Mouse (Mus musculus) forebrain, postnatal 0 days (tissue): ENCODE results near the gene Myh4. TPM values are rescaled to one million over a fixed set of nuclear protein-coding genes. Genes with fewer than 3 reads are reported as not detected.

Experiments used
- ATAC-seq: fragments of 200-750 bp; cut with Nextera tagmentation; 2 replicates; pipeline ENCODE4 v1.8.0; 2017; ENCODE audit warnings: mild to moderate bottlenecking, moderate library complexity
- DNase-seq: peaks from one replicate; pipeline ENCODE4 v3.0.0-alpha.2; 2015
- H3K27ac ChIP-seq: fragments of 300-500 bp; sonication (generic); 2 replicates; pipeline ENCODE4 v1.5.1; 2014; ENCODE audit warnings: low read depth, mild to moderate bottlenecking, antibody characterized with exemption, low read length, moderate library complexity, mixed read lengths
- H3K27me3 ChIP-seq: fragments of 300-500 bp; sonication (generic); 2 replicates; pipeline ENCODE4 v1.6.1; 2014; ENCODE audit warnings: mild to moderate bottlenecking, low read length, mixed read lengths; ENCODE audit not compliant: insufficient read depth
- H3K36me3 ChIP-seq: fragments of 300-500 bp; sonication (generic); 2 replicates; pipeline ENCODE4 v1.6.1; 2014; ENCODE audit warnings: mild to moderate bottlenecking, moderate library complexity; ENCODE audit not compliant: insufficient read depth
- H3K4me1 ChIP-seq: fragments of 300-500 bp; sonication (generic); 2 replicates; pipeline ENCODE4 v1.6.1; 2014; ENCODE audit warnings: antibody characterized with exemption; ENCODE audit not compliant: insufficient read depth
- H3K4me2 ChIP-seq: fragments of 300-500 bp; sonication (generic); 2 replicates; pipeline ENCODE4 v1.6.1; 2014; ENCODE audit warnings: low read depth, mild to moderate bottlenecking, moderate library complexity
- H3K4me3 ChIP-seq: fragments of 300-500 bp; sonication (generic); 2 replicates; pipeline ENCODE4 v1.5.1; 2014; ENCODE audit warnings: low read depth, low read length, mixed read lengths
- H3K9ac ChIP-seq: fragments of 300-500 bp; sonication (generic); 2 replicates; pipeline ENCODE4 v1.6.1; 2014; ENCODE audit warnings: mild to moderate bottlenecking
- H3K9me3 ChIP-seq: fragments of 300-500 bp; sonication (generic); 2 replicates; pipeline ENCODE4 v1.6.1; 2016; ENCODE audit warnings: low read length
- CTCF ChIP-seq: sonication (generic); IDR thresholded peaks from 2 replicates; pipeline ENCODE4 v1.5.1; 2016; ENCODE audit warnings: antibody characterized with exemption, control low read depth, low read depth
- WGBS: fragments of 180-500 bp; shearing (Covaris S2); extraction: QIAGEN DNeasy Blood & Tissue Kit; methylation state at CpG from one replicate; pipeline ENCODE4 v1.1.7; 2014; 5-methylcytosine and 5-hydroxymethylcytosine counted together
- polyA plus RNA-seq: library from polyadenylated mRNA; unstranded; fragments of >200 nt; fragmentation: Nextera tagmentation; extraction: Ambion mirVana; gene quantifications from 2 replicates; pipeline ENCODE4 v1.2.1, GENCODE M21; 2015
- total RNA-seq: library from RNA; depleted of rRNA; stranded (reverse); fragments of >200 nt; gene quantifications from 2 replicates; pipeline ENCODE4 v1.2.3, GENCODE M21; 2014; rRNA removed

The Myh4 gene
- total and polyA plus RNA-seq, 2 experiments from 2014 or later = 0.05 to 0.10 TPM

GRCm38 (mm10) chr11:67241051-67241450, 3.2 kb downstream of the Myh4 start:
- TF ChIP-seq CTCF = no peak
- no peak overlapping the region for H3K4me2 ChIP-seq
- H3K9ac ChIP-seq = no peak overlapping the region
- no peak overlapping the region for H3K4me3 ChIP-seq
- H3K9me3 ChIP-seq = no peaks in the 10 kb centered on the region
- ATAC-seq = no peak
- no peaks in the 10 kb centered on the region for H3K36me3 ChIP-seq
- DNase-seq = no peak
- H3K27me3 ChIP-seq = no peaks in the 10 kb centered on the region
- H3K27ac ChIP-seq = no peak overlapping the region
- 78% methylated on average over 6 of the region's 6 CpGs for WGBS
- H3K4me1 ChIP-seq = no peaks in the 10 kb centered on the region

GRCm38 (mm10) chr11:67253691-67254090, 15.9 kb downstream of the Myh4 start:
- H3K4me1 ChIP-seq = no peaks in the 10 kb centered on the region
- H3K4me3 ChIP-seq = no peak overlapping the region
- peak; percentile 65 for DNase-seq
- H3K9ac ChIP-seq = no peak overlapping the region
- H3K4me2 ChIP-seq = no peak overlapping the region
- no peak overlapping the region for H3K27ac ChIP-seq
- peak; percentile 87 for ATAC-seq
- 76% methylated on average over 4 of the region's 4 CpGs for WGBS
- no peaks in the 10 kb centered on the region for H3K9me3 ChIP-seq
- no peak for TF ChIP-seq CTCF
- no peaks in the 10 kb centered on the region for H3K36me3 ChIP-seq
- H3K27me3 ChIP-seq = no peaks in the 10 kb centered on the region

DNA sequence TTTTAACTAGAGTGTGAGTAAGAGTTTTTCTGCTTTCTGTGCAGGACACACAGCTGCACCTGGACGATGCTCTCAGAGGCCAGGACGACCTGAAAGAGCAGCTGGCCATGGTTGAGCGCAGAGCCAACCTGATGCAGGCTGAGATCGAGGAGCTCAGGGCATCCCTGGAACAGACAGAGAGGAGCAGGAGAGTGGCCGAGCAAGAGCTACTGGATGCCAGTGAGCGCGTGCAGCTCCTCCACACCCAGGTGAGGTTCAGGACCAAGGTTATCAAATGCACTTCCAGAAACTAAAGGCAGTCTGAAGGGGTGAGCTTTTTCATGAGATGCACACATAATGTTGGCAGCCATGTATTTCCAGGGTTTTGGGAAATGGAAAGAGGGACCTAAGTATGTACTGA, 19.2 kb downstream of the Myh4 start:
- Histone ChIP-seq H3K9ac (no peak overlapping the region), H3K27me3 (no peaks in the 10 kb centered on the region), H3K4me2 (no peak overlapping the region), H3K27ac (no peak overlapping the region), H3K9me3 (no peaks in the 10 kb centered on the region), H3K36me3 (no peaks in the 10 kb centered on the region), H3K4me3 (no peak overlapping the region), H3K4me1 (no peaks in the 10 kb centered on the region)
- ATAC-seq = no peak
- no peak for DNase-seq
- no peak for TF ChIP-seq CTCF
- WGBS = 87% methylated on average over 7 of the region's 7 CpGs

GRCm38 (mm10) chr11:67260956-67261355, 23.1 kb downstream of the Myh4 start:
- WGBS = 82% methylated on average over 6 of the region's 6 CpGs
- no peaks in the 10 kb centered on the region for H3K4me1 ChIP-seq
- DNase-seq (no peak), ATAC-seq (no peak)
- no peak for TF ChIP-seq CTCF
- H3K27me3 ChIP-seq = no peaks in the 10 kb centered on the region
- H3K27ac ChIP-seq = no peak overlapping the region
- no peak overlapping the region for H3K9ac ChIP-seq
- no peak overlapping the region for H3K4me2 ChIP-seq
- H3K36me3 ChIP-seq = no peaks in the 10 kb centered on the region
- no peaks in the 10 kb centered on the region for H3K9me3 ChIP-seq
- H3K4me3 ChIP-seq = no peak overlapping the region

DNA sequence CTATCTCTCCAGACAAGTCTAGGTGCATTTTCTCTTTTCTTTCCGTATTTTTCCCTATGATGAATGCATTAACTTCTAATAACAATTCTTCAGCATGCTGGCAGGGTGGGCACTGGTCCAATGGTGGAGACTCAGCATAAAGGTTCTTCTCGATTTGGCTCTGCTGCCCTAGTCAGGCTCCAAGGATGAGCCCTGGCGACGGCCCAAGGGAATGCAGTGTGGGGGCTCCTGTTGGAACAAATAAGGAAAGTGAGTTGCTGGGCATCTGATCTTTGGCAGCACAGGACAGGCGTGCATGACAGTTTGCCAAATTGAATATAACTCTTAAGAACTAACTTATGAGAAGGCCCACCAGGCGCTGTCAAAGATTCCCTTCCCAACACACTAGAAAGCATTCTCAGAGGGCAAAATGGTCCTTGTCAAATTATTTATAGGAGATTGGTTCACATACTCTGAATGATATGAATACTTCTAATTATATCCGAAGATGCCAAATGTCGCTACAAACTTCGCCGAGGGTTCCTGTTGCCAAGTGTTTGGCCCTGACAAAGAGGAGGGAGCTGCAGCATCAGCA, 38.9 kb downstream of the Myh4 start, which contains the start of gene Myh8:
TSS of gene Myh8 (plus strand) at position 524 of the 574 bp plus-strand sequence.
- Histone ChIP-seq H3K9ac (no peak within 1 kb of the TSS), H3K27me3 (no peaks in the 10 kb centered on the region), H3K36me3 (no peaks in the 10 kb centered on the region), H3K4me3 (no peak within 1 kb of the TSS), H3K9me3 (no peaks in the 10 kb centered on the region), H3K4me2 (no peak within 1 kb of the TSS), H3K4me1 (no peaks in the 10 kb centered on the region), H3K27ac (no peak within 1 kb of the TSS)
- no peak for ATAC-seq
- TF ChIP-seq CTCF = no peak
- peak; percentile 18 for DNase-seq
- WGBS = 54% methylated on average over 10 of the region's 10 CpGs

DNA sequence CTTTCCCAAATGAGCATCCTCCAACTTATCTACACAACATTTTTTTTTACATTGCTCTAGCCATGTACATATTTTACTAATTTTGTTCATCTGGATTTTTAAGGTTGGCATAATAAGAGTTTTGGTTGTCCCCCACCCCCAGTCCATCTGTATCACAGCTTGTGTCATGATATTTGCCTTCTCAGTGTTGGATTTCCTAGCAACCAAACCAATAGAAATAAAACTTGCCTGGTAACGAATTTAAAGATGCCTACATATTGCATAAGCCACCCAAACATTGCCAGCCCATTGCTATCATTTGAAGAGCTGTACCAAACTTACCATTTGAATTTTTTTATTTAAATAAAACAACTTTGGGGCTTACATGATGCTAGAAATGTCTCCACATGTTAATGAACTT, 55.6 kb downstream of the Myh4 start:
- Histone ChIP-seq H3K9ac (no peak overlapping the region), H3K4me3 (no peak overlapping the region), H3K27ac (no peak overlapping the region), H3K4me2 (no peak overlapping the region), H3K4me1 (no peaks in the 10 kb centered on the region), H3K27me3 (no peaks in the 10 kb centered on the region), H3K9me3 (no peaks in the 10 kb centered on the region), H3K36me3 (no peaks in the 10 kb centered on the region)
- no peak for TF ChIP-seq CTCF
- DNase-seq (peak; percentile 14), ATAC-seq (no peak)
- 58% methylated on average over 1 of the region's 1 CpGs for WGBS

Other genes with a start within 250 kb of the Myh4 start
- gene Tmem220, start 212.9 kb upstream of the Myh4 start, total RNA-seq = not detected in 2 replicates
- 0.36 and 0.77 TPM in 2 replicates for gene Tmem220, start 212.9 kb upstream of the Myh4 start, polyA plus RNA-seq
- 22.2 and 23.2 TPM in 2 replicates for gene Adprm, start 185.4 kb upstream of the Myh4 start, total RNA-seq
- 24.6 and 26.3 TPM in 2 replicates for gene Adprm, start 185.4 kb upstream of the Myh4 start, polyA plus RNA-seq
- gene Sco1, start 185.4 kb upstream of the Myh4 start, total RNA-seq = 16.0 and 18.3 TPM in 2 replicates
- gene Sco1, start 185.4 kb upstream of the Myh4 start, polyA plus RNA-seq = 11.9 and 13.9 TPM in 2 replicates
- gene Myh3, start 159.7 kb upstream of the Myh4 start, total RNA-seq = 0.24 and 0.54 TPM in 2 replicates
- 0.15 and 0.24 TPM in 2 replicates for gene Myh3, start 159.7 kb upstream of the Myh4 start, polyA plus RNA-seq
- 0.31 and 0.33 TPM in 2 replicates for gene Myh2, start 67.0 kb upstream of the Myh4 start, total RNA-seq
- gene Myh2, start 67.0 kb upstream of the Myh4 start, polyA plus RNA-seq = 0.14 and 0.18 TPM in 2 replicates
- gene Myh1, start 38.0 kb upstream of the Myh4 start, total RNA-seq = 0.23 and 0.24 TPM in 2 replicates
- gene Myh1, start 38.0 kb upstream of the Myh4 start, polyA plus RNA-seq = 0.10 and 0.12 TPM in 2 replicates
- gene Myh8, start 39.1 kb downstream of the Myh4 start, total RNA-seq = 0.38 and 2.1 TPM in 2 replicates
- 0.20 and 0.33 TPM in 2 replicates for gene Myh8, start 39.1 kb downstream of the Myh4 start, polyA plus RNA-seq
- gene Myh13, start 83.6 kb downstream of the Myh4 start, total RNA-seq = 0.57 and 0.62 TPM in 2 replicates
- 0.15 and 0.26 TPM in 2 replicates for gene Myh13, start 83.6 kb downstream of the Myh4 start, polyA plus RNA-seq
- gene Gas7, start 217.4 kb downstream of the Myh4 start, total RNA-seq = 176 and 187 TPM in 2 replicates
- 119 and 124 TPM in 2 replicates for gene Gas7, start 217.4 kb downstream of the Myh4 start, polyA plus RNA-seq